Mouse (Mus musculus) neutrophil, adult 83 days (primary cell): ENCODE measurements around the gene Kdm5b. TPM values are rescaled to one million over a fixed set of nuclear protein-coding genes. Genes with fewer than 3 reads are reported as not detected.

Source experiments
- total RNA-seq, 2 experiments: library from RNA; stranded (reverse); gene quantifications; one replicate each; pipeline ENCODE4 v1.2.4; 2023

Kdm5b gene
- 10 to 100 TPM; 38.5 to 48.1 TPM for total RNA-seq

DNA sequence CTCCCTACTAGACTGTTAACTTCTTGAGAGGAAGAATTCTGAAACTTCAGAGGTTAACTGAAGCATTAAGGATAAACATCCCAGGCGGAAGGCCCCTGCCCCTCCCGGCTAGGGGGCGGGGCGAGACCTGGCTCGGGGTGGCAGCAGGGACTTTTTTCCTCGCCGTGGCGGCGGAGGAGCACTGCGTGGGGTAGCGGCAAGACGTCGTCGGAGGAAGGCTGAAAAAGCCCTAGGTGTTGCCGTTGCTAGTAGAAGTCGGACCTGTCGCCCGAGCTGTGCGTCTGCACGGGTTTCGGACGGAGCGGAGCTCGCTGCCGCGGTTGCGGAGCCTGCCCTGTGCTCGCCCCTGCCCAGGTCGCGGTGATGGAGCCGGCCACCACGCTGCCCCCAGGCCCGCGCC, at the start of gene Kdm5b:
Kdm5b (plus strand) TSS at position 196 of the 400 bp plus-strand sequence.

DNA sequence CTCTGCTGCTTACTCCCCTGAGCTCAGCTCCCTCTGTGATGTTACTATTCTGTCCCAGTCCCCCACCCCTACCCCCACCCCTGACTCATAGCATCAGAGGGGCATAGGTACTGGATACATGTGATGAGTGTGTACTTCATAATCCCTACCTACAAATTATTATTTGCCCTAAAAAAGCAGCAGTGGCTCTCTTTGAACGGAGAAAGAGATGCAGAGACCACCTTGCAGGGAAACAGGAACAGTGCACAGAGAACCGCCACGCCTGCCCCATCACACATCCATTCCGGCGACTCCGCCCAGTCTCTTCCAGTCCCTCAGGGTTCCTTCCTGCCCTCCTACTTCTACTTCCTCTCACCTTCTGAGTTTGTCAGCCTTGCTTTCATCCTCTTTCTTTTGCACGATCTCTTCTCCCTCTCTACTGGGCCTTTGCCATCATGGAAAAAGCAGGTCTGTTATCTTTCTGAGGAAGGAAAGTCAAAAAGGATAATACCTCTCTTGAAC, 10.3 kb upstream of the Kdm5b start, which contains the start of gene Mgat4e:
Mgat4e (minus strand) TSS at position 51 of the 501 bp plus-strand sequence.

DNA sequence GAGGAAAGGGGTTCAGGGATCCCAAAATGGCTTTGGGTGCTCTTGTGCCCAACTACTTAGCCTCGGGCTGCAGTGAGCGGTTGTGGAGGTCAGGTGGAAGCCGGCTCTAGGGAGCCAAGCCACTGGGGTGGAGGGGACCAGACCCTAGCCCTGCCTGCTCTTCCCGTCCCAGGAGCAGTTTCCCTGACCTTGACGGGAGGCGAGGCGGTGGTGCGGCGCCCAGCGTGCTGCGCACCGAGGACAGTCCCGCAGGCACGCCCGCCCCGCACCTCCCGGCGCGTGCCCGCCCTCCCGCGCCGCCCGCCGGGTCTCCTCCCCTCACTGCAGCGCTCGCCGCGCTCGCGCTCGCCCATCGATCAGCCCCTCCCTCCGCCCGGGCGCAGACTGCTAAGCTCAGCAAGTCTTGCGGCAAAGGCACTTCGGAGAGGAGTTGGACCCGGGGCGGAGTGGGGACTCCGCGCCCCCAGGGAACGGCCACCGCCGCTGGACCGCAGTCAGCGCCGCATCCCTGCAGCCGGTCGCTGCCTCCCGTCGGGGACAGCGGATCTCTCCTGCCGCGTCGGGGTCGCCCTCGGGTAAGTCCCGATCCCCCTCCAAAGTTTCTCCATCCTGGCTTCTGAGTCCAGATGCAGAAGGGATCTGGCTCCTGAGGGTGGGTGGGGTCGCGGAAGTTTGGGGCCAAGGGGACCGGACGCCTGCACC, 86.4 kb downstream of the Kdm5b start, which contains the start of gene Syt2:
Syt2 (plus strand) TSS at position 417 of the 702 bp plus-strand sequence.

Other genes starting within 250 kb of the Kdm5b start
- 10 to 100 TPM; 11.4 to 11.9 TPM for gene Ppfia4, start 227.2 kb upstream of the Kdm5b start, total RNA-seq
- 10 to 100 TPM; 43.2 to 64.0 TPM for gene Tmem183a, start 198.2 kb upstream of the Kdm5b start, total RNA-seq
- gene 4933406M09Rik, start 174.2 kb upstream of the Kdm5b start, total RNA-seq, result not detected
- gene Cyb5r1, start 154.6 kb upstream of the Kdm5b start, total RNA-seq, result 10 to 100 TPM; 51.7 to 56.4 TPM
- gene Adipor1, start 144.8 kb upstream of the Kdm5b start, total RNA-seq, result 100 to 1,000 TPM; 258 to 272 TPM
- gene Klhl12, start 104.6 kb upstream of the Kdm5b start, total RNA-seq, result 10 to 100 TPM; 25.9 to 26.4 TPM
- gene Rabif, start 65.5 kb upstream of the Kdm5b start, total RNA-seq, result 10 to 100 TPM; 17.7 to 20.5 TPM
- not detected for gene Mgat4e, start 10.5 kb upstream of the Kdm5b start, total RNA-seq
- under 1 TPM in 1 of 2 experiments, not detected in 1; 0.11 TPM for gene Syt2, start 86.5 kb downstream of the Kdm5b start, total RNA-seq